Mouse (Mus musculus) G1E (cell line): ENCODE measurements at regions not wholly inside any gene's neighbourhood (a gene's known extent, or its start where the extent isn't known, plus 50 kb on each side); places are given as distances from the start of the nearest gene placed in this dataset.

Experiments
- CTCF ChIP-seq: IDR thresholded peaks from 2 replicates; pipeline ENCODE4 v1.5.1; 2012; ENCODE audit warnings: low read depth, low read length, inconsistent platforms, mixed read lengths
- GATA1 ChIP-seq: IDR thresholded peaks from 2 replicates; pipeline ENCODE4 v1.6.1; 2012; ENCODE audit warnings: borderline replicate concordance, low read length, inconsistent platforms, mixed read lengths
- GATA2 ChIP-seq: IDR thresholded peaks from 2 replicates; pipeline ENCODE4 v1.6.1; 2012; ENCODE audit warnings: low read depth, low read length, inconsistent platforms, borderline replicate concordance
- POLR2AphosphoS5 ChIP-seq: IDR thresholded peaks from 2 replicates; pipeline ENCODE4 v1.6.1; 2012; ENCODE audit warnings: low read depth, low read length, inconsistent platforms; ENCODE audit not compliant: insufficient replicate concordance
- TAL1 ChIP-seq: conservative IDR thresholded peaks from 2 replicates; pipeline ENCODE4 v1.6.1; 2012; ENCODE audit warnings: low read depth, low read length, inconsistent platforms, mixed read lengths

DNA sequence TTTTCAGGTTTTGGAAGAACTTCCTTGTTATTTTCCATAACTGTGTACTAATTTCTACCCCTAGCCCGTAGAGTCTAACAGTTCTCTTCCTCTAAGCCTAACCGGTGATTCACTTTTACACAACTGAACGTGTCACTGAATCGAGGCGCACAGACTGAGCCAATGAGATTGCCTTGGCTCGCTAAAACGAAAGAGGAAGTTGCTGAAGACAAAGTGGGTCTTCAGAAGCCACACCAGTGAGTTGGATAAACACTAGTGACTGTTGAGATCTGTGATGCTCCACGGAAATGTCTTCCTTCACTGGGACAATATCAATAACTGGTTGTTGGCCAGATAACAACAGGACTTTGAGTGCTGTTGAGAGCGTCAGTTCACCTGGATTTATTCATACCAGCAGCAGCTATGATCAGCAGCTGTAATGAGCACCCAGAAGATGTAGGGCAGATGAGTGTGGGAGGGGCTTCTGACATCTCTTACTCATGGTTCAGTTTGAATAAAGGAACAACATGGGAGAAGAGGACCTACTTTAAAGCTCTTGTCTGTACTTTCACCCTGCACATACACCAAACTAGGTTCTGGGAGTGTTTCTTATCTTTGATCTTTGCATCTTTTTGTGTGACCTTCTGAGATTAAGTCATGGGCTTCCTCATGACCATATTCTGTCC, 75.3 kb upstream of the Igfbp7 start:
- TF ChIP-seq POLR2AphosphoS5 (no peak), CTCF (no peak), TAL1 (no peak), GATA2 (no peak), GATA1 (no peak)
